Mouse (Mus musculus): ENCODE data around the gene Tmprss9.

Tmprss9 gene

GRCm38 (mm10) chr10:80940320-80940987 lies 68.8 kb downstream of the Tmprss9 start:
- no peak for DNase-seq

- DNase-seq = no peak
Measured at GRCm38 (mm10) chr10:80940988-80941347, 69.3 kb downstream of the Tmprss9 start.

GRCm38 (mm10) chr10:80942919-80943318 lies 71.3 kb downstream of the Tmprss9 start:
- DNase-seq = no peak

GRCm38 (mm10) chr10:80943701-80944100 lies 72.1 kb downstream of the Tmprss9 start:
- no peak for DNase-seq

- no peak for DNase-seq
Measured at GRCm38 (mm10) chr10:80944231-80944630, 72.6 kb downstream of the Tmprss9 start.

- DNase-seq = no peak
Measured at GRCm38 (mm10) chr10:80946684-80947437, 75.2 kb downstream of the Tmprss9 start.

- DNase-seq = no peak
Measured at GRCm38 (mm10) chr10:80947802-80948201, 76.2 kb downstream of the Tmprss9 start.

- no peak for DNase-seq
Measured at GRCm38 (mm10) chr10:80948570-80948969, 76.9 kb downstream of the Tmprss9 start.

GRCm38 (mm10) chr10:80949081-80949480 lies 77.4 kb downstream of the Tmprss9 start:
- no peak for DNase-seq
